Mouse (Mus musculus): ENCODE results near the gene St6galnac1. TPM values are rescaled to one million over a fixed set of nuclear protein-coding genes. Genes with fewer than 3 reads are reported as not detected.
"Not testable (repeated sequence)": the region's sequence is repeated elsewhere in the genome, so short reads cannot be mapped to it uniquely, and the experiment has no call there.

Gene St6galnac1
- not detected for total RNA-seq (2021)

DNA sequence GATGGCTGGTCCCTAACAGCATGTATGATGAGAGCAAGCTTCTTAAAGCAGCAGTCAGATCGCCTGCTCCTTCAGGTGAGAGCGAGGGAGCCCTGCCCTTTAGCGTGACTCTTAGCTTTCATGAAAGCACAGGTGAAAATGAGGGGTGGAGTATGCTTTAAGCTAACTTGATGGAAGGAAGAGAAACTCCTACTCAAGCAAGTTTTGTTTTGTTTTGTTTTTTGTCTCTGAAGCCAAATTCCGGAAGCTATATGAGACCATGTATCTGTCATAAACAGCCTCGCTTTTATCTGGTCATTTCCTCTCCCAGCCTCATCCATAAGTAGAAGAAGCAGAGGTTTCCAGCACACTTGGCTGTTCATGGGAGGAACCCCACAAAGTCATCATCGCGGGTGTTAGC is at the start of gene St6galnac1:
Gene St6galnac1 (minus strand): TSS at position 101 of the 400 bp plus-strand sequence.
- intact Hi-C loops (cut with DNase I) = loop anchor here (2.0 kb wide), 1 partner anchor 27 kb away; no protein-coding TSS in a partner anchor

DNA sequence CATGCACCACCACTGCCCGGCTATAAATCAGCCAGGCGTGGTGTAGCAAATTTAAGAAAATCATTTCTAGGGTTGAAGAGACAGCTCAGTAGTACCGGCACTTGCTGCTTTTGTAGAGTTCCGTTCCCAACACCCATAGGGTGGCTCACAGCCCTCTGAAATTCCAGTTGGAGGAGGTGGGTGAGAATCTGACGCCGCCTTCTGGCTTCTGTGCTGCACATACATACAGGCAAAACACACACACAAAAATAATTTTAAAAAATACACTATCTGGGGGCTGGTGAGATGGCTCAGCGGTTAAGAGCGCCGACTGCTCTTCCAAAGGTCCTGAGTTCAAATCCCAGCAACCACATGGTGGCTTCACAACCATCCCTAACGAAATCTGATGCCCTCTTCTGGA is 48.6 kb upstream of the St6galnac1 start:
- intact Hi-C loops (cut with DNase I); DNase-seq (ENCODE audit: extremely low spot score in 1 of 2, low spot score in 2 of 2): not testable (repeated sequence)

More for the DNA sequence above, at the start of gene St6galnac1:
- no peak for DNase-seq (ENCODE audit: extremely low spot score in 1 of 2, low spot score in 2 of 2)

DNA sequence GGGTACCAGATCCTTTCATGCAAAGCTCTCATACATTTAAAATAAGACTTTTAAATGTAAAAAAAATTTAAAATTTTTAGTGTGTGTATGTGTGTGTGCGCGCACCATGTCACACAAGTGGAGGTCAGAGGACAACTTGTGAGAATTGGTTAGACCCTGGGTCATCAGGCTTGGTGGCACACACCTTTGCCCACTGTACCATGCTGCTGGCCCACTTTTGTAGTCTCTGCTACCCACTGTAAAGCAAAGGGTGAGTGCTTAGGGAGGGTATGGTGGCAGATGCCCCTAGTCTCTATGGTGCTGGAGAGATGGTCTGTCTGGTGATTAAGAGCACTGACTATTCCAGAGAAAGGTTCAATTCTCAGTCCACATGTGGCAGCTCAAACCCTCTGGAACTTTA is 47.9 kb upstream of the St6galnac1 start:
- intact Hi-C loops (cut with DNase I) = no loop called here
- DNase-seq (ENCODE audit: extremely low spot score in 1 of 2, low spot score in 2 of 2) = no peak

DNA sequence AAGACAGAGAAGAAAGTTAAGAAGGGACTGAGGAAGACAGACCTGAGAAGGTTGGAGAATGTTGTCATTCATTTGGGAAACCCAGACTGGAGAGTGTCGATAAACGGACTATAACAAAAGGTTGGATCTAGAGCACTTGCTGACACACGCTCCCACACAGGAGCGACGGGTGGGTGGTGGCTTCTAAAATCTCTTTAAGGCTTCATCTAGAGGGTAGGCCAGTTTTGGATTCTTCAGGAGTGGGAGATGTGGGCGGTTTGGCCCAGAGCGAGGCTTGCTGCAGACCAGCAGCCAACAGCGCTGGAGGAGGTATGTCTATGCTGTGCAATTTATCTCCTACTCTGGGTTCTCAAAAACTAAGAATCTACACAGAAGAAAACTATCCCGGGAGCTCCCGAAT is 47.3 kb upstream of the St6galnac1 start:
- DNase-seq (ENCODE audit: extremely low spot score in 1 of 2, low spot score in 2 of 2) = no peak
- intact Hi-C loops (cut with DNase I) = no loop called here

DNA sequence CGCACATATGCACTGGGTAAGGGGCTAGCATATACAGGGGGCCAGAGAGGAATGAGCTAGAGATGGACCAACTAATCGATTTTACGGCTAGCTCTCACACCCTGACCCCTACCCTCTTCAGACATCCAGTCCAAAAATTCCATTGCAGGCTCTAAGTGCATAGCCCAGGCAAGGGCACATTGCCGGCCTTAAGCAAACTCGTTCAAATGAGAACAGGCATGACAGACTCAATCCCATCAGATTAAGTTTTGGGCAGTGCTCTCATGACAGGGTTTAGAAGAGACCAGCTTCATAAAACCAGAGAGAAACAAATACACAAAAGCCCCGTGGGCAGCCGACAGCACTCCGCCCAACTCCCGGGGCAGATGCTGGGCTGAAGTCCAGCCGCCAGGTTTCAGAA is 46.9 kb upstream of the St6galnac1 start:
- DNase-seq (ENCODE audit: extremely low spot score in 1 of 2, low spot score in 2 of 2) = no peak

DNA sequence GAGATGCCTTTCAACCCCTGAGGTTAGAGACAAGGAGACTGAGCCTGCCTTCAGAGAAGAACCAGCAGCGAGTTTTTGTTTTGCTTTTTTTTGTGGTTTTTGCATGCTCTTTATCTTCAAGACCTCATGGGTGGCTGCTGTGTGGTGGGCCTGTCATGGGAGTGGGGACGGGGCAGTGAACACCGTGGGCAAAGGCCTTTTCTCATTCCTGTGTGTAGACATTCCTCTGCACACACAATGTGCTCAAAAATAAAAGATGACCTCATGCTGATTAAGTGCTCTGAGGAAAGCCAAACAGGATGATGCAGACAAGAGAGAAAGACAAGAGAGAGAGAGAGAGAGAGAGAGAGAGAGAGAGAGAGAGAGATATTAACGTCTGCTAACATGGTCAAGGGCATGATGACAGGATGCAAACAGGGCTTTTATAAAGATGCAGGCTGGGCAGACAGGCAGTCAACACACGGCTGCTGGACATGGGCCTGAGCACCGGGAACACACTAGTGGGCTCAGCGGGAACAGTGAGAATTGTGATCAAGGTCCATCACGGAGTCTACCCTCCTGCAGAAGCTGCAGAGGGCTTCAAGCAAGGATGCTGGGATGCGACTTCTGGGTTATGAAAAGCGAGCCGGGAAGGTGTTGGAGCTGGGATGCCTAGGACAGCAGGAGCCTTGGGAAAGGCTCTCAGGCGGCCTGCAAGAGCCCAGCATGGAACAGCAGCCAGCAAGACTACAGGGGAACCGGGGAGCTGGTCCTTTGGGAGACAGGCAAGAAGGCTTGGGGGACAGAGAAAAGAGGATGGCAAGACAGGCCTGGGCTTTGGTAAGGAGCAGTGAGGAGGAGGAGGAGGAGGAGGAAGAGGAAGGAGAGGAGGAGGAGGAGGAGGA is 46.0 kb upstream of the St6galnac1 start:
- DNase-seq (ENCODE audit: extremely low spot score in 1 of 2, low spot score in 2 of 2) = no peak

More for the DNA sequence above, 46.9 kb upstream of the St6galnac1 start:
- intact Hi-C loops (cut with DNase I) = no loop called here

DNA sequence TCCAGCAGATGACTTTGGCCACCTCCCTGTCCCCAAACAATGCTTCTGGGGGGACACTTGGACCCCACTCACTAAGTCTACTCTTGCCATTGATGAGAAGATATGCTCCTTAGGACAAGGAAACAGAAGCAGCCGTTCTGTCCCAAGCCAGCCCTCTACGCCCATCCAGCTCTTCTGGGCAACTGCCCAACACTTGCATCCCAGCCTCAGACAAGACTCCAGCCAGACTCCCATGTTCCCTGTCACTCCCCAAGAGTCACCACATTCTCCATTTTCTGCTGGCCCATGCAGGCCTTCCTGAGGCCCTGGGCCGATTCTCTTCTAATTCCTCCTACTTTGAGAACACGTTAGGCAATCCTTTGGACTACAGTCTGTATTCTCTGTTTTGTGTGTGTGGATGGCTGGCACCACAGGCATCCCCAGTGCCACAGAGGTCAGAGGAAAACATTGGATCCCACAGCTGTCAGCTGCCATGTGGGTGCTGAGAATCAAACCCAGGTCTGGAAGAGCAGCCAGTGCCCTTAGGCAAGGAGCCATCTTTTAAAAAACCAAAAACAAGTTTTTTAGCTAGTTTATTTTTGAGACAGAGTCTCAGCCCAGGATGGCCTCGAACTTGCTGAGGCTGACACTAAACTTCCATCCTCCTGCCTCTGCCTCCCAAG is 44.8 kb upstream of the St6galnac1 start:
- intact Hi-C loops (cut with DNase I) = loop anchor here (10.0 kb wide), 1 partner anchor 325 kb away; the partner anchor contains the start of gene Prpsap1
- DNase-seq (ENCODE audit: extremely low spot score in 1 of 2, low spot score in 2 of 2) = no peak

More for the DNA sequence above, 46.0 kb upstream of the St6galnac1 start:
- intact Hi-C loops (cut with DNase I) = no loop called here

DNA sequence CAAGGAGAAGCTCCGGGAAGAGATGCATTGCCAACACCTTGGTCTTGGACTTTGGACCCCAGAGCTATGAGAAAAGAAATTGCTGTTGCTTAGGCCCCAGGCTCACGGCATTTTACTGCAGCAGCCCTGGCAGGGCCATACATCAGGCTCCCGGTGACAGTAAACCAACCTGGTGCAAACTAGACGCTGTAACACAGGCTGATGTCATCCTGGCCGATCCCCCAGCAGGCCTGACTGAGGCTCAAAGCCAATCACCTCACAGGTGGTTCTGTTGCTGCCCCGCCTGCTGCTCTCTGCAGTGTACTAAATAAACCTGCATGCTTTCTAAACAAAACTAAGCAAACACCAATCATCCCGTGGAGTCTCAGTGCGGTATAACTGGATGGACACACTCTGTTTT is 43.4 kb upstream of the St6galnac1 start:
- intact Hi-C loops (cut with DNase I) = loop anchor here (10.0 kb wide), 1 partner anchor 324 kb away; the partner anchor contains the start of gene Prpsap1

DNA sequence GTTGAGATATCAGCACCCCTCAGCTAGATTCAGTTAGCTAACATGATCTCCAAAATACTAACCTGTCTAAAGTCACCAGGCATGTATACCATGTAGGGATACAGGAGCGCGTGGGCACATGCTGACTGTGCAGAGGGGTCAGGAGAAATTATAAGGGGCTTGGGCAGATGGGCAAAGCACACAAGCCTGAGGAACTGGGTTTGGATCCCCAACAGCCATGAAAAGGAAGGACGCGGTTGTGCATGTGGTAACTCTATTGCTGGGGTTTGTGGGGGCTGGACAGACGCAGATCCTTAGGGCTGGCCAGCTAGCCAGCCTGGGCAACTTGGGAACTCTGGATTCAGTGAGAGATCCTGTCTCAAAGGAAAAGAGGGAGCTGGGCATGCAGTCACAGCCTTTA is 42.3 kb upstream of the St6galnac1 start:
- intact Hi-C loops (cut with DNase I) = loop anchor here (10.0 kb wide), 1 partner anchor 323 kb away; the partner anchor contains the start of gene Prpsap1
- DNase-seq (ENCODE audit: extremely low spot score in 1 of 2, low spot score in 2 of 2) = no peak

More for the DNA sequence above, 43.4 kb upstream of the St6galnac1 start:
- DNase-seq (ENCODE audit: extremely low spot score in 1 of 2, low spot score in 2 of 2) = no peak

DNA sequence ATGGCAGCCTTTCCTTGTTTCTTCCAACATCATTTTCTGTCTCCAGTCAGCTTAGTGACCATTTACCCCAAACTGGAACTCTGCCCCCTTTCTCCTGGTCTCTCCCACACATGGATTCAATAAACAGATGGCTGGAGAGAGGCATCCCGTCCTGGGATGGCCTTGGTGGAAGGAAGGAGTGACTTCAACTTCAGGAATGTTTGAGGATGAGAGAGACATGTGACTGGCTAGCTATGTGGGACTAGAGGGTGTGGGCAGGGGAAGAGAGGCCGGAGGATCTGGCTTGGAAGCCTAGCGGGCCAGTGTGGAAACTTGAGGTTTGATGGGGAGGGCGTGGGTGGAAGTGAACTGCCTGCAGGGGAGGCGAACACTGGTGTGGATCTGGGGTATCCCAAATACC is 41.5 kb upstream of the St6galnac1 start:
- no peak for DNase-seq (ENCODE audit: extremely low spot score in 1 of 2, low spot score in 2 of 2)
- intact Hi-C loops (cut with DNase I) = loop anchor here (10.0 kb wide), 1 partner anchor 322 kb away; the partner anchor contains the start of gene Prpsap1

DNA sequence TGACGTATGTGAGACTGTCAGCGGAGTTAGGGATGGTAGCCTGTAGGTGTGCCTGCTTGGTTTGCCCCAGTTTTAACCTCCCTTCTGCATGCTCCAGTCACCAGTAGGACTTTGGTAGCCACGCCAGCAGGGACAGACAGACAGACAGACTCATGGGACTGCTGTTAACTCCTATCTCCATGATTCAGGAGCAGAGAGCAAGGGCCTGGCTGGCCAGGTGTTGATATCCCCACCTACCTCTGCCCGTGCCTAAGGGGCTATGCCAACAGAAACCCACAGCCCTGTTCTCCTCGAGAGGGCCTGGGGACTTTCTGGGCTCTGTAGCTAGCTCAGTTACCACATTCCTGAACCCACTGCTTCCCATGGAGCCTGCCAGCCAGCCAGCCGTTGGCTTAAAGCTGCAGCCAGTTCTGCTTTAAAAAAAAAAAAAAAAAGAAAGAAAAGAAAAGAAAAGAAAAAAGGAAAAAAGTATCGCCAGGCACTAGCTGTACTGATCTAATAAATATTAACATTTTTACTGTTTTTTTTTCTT is 39.6 kb upstream of the St6galnac1 start:
- intact Hi-C loops (cut with DNase I) = loop anchor here (10.0 kb wide), 1 partner anchor 320 kb away; the partner anchor contains the start of gene Prpsap1
- no peak for DNase-seq (ENCODE audit: extremely low spot score in 1 of 2, low spot score in 2 of 2)

DNA sequence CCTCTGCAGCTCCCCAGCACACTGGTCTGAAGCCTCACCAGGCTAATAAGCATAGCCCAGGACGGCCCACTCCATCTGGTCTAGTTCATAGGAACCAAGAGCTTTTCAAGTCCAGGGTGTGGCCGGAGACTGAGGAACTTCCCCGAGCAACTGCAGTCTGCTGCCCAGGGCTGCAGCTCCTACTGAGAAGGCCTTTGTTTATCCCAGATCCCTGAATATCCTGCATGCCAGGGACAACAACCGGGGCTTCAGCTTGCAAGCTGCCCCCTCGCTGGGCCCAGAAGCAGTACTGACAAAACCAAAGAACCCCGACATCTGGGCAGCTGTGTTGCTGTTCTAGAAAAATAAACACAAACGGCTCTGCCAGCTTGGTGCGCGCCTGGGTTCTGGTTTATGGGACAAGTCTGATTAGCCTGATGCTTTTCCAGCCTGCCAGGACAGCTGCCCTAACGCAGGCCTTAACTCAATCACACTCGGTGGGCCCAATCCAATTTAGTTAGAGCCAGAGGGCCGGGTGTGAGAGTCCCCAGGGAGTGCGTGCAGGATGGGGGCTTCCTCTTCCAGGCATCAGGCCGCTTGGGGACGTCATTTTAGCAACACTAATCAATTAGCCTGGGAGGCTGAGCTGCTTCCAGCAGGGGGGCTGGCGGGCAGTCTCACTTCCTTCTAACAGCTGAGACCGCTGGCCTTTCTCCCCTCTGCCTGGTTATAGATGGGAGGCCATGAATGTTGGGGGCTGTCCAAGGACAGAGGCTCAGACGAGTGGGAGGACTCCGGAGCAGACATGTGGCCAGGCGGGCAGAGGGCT is 39.0 kb upstream of the St6galnac1 start:
- intact Hi-C loops (cut with DNase I) = loop anchor here (10.0 kb wide), 1 partner anchor 319 kb away; the partner anchor contains the start of gene Prpsap1
- peak in 1 of 2 experiments; percentile 83 for DNase-seq (ENCODE audit: extremely low spot score in 1 of 2, low spot score in 2 of 2)

DNA sequence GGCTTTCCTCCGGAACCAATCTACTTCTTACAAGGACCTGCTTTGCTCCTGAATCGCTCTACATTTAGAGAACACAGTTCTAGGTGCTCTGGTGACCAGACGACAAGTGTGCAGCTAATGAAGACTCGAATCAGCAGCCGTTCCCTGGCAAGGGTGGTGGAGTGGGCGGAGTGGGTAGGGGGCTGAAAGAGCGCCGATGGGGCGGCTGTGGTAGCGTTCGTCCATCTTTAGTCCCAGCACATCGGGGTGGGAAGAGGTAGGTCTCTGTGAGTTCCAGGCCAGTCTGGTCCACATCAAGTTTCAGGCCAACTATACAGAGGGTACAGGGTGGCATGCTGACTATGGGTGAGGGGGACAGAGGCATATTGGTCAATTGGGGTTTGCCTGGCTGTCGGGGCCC is 38.3 kb upstream of the St6galnac1 start:
- intact Hi-C loops (cut with DNase I) = loop anchor here (10.0 kb wide), 1 partner anchor 319 kb away; the partner anchor contains the start of gene Prpsap1
- DNase-seq (ENCODE audit: extremely low spot score in 1 of 2, low spot score in 2 of 2) = no peak

DNA sequence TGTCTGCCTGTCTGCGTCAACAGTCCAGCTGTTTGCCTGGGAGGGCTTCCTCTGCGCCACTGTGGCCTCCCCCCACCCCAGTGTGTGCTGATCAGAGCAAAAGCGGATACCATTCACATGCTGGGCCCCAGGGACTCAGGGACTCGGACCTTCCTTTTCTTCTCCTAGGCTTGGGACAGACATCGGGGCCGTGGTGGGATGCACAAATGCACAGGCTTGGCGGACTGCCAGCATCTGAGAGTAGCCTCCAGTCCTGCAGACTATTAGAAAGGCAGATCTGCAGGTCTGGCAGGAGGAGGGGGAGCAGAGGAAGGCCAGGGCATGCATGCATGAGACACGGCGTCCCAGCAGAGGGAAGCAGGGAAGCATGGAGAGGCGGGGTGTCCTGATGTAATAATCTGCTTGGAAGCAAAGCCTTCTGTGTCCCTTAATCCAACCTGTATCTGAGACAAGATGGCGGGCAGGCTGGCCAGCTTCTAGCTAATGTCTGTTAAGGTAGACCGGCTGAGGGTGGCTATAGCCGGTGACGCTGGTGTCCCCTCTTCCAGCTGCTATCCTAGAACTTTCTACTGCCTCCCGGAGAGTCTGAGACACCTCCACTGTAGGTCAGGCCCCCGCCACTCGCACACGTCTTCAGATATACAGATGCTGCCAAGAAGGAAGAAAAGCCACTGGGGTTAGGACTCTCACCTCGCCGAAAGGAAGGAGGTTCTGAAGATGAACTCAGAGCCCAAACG is 37.7 kb upstream of the St6galnac1 start:
- DNase-seq (ENCODE audit: extremely low spot score in 1 of 2, low spot score in 2 of 2) = peak in 1 of 2 experiments; percentile 68
- intact Hi-C loops (cut with DNase I) = loop anchor here (10.0 kb wide), 1 partner anchor 318 kb away; the partner anchor contains the start of gene Prpsap1

DNA sequence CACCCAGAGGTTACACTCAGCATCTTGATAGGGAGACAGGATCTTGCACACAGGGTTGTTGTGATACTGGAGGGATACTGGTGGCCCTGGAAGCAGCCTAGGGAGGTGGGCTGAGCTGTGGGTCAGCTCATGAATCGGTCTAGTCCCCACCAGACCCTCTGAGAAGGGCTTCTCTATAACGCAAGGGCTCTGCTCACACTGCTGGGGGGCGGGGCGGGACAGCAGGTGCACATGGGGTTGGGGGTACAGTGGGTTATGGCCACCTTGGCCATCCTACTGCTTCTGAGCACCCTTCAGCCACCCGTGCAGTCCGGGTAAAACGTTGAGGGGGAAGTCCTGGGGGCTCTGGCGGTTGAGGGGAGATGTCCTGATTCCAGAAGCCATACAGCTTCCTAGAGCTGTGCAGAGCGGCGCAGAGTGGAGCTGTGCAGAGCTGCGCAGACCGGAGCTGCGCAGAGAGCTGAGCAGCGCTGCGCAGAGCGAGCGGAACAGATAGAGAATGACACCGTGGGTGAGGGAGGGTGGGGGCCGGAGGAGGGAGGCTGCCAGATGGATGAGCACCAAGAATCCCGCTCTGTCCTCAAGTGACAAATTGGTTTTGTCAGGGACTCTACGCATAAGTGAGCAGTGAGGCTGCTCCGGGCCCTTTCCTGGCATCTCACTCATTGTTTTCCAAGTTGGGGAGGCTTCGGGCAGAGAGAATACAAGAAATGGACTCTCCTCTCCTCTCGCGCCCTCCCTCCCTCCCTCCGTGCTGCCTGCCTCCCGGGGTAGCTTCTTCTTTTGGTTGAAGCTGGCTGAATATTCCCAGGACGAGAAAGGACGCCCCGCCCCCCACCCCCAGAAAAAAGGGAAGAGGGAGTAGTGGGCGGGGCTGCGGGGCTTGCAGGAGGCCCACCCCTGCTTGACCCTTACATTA is 35.9 kb upstream of the St6galnac1 start:
- peak; percentile 74 to 82 for DNase-seq (ENCODE audit: extremely low spot score in 1 of 2, low spot score in 2 of 2)
- intact Hi-C loops (cut with DNase I) = loop anchor here (10.0 kb wide), 1 partner anchor 316 kb away; the partner anchor contains the start of gene Prpsap1

DNA sequence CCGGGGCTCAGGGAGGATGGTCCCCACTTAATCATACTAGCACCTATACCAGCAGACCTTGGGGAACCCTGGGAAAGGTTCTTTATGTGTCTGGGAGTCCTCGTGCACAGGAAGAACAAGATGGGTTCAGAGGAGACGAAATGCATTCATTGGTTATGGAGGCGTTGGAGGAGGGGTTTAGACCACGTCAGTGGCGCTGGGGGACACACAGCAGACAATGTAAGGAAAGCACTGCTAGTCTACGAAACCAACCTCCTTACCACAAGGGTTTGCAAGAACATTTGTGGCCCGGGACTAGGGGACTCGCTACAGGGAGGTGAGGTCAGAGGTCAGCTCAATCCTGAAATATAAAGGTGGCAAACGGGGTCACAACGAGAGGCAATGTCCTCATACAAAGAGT is 35.2 kb upstream of the St6galnac1 start:
- intact Hi-C loops (cut with DNase I) = loop anchor here (10.0 kb wide), 1 partner anchor 316 kb away; the partner anchor contains the start of gene Prpsap1

More for the DNA sequence above, 35.2 kb upstream of the St6galnac1 start:
- DNase-seq (ENCODE audit: extremely low spot score in 1 of 2, low spot score in 2 of 2) = no peak
